Mouse (Mus musculus) liver, embryonic 12.5 days (tissue): ENCODE results near the gene Etnk2. TPM values are rescaled to one million over a fixed set of nuclear protein-coding genes. Genes with fewer than 3 reads are reported as not detected.

Experiments
- ATAC-seq: fragments of 200-750 bp; cut with Nextera tagmentation; 2 replicates; pipeline ENCODE4 v1.8.0; 2017; ENCODE audit warnings: moderate number of reproducible peaks, mild to moderate bottlenecking, moderate library complexity
- H3K27ac ChIP-seq: fragments of 300-500 bp; sonication (generic); 2 replicates; pipeline ENCODE4 v1.5.1; 2016; ENCODE audit warnings: mild to moderate bottlenecking
- H3K27me3 ChIP-seq: fragments of 300-500 bp; sonication (generic); replicated peaks from 2 replicates; pipeline ENCODE4 v1.6.1; 2016; ENCODE audit warnings: mild to moderate bottlenecking, moderate library complexity
- H3K36me3 ChIP-seq: fragments of 300-500 bp; sonication (generic); 2 replicates; pipeline ENCODE4 v1.6.1; 2016; ENCODE audit warnings: mild to moderate bottlenecking, moderate library complexity
- H3K4me1 ChIP-seq: fragments of 300-500 bp; sonication (generic); 2 replicates; pipeline ENCODE4 v1.6.1; 2016
- H3K4me2 ChIP-seq: fragments of 300-500 bp; sonication (generic); 2 replicates; pipeline ENCODE4 v1.6.1; 2016; ENCODE audit warnings: mild to moderate bottlenecking, moderate library complexity
- H3K4me3 ChIP-seq: fragments of 300-500 bp; sonication (generic); 2 replicates; pipeline ENCODE4 v1.5.1; 2016; ENCODE audit warnings: mild to moderate bottlenecking, moderate library complexity
- H3K9ac ChIP-seq: fragments of 300-500 bp; sonication (generic); 2 replicates; pipeline ENCODE4 v1.6.1; 2016; ENCODE audit warnings: mild to moderate bottlenecking, moderate library complexity
- H3K9me3 ChIP-seq: fragments of 300-500 bp; sonication (generic); replicated peaks from 2 replicates; pipeline ENCODE4 v1.6.1; 2016; ENCODE audit warnings: mild to moderate bottlenecking, moderate library complexity
- WGBS: fragments of 180-500 bp; shearing (Covaris S2); methylation state at CpG from one replicate; pipeline ENCODE4 v1.1.7; 2016; ENCODE audit not compliant: insufficient replicate concordance; 5-methylcytosine and 5-hydroxymethylcytosine counted together
- polyA plus RNA-seq: library from polyadenylated mRNA; unstranded; fragments of >200 nt; fragmentation: Nextera tagmentation; extraction: Ambion mirVana; gene quantifications from 2 replicates; pipeline ENCODE4 v1.2.1, GENCODE M21; 2016

The Etnk2 gene
- polyA plus RNA-seq, result 4.0 and 4.1 TPM in 2 replicates

GRCm38 (mm10) chr1:133363276-133364021 is at the start of gene Etnk2:
Gene Etnk2 (plus strand): TSS chr1:133363572.
- H3K9me3 ChIP-seq, result no peaks in the 10 kb centered on the region
- H3K4me3 ChIP-seq, result peak within 1 kb of the TSS; percentile 58
- peak; percentile 61 for ATAC-seq
- no peaks in the 10 kb centered on the region for H3K36me3 ChIP-seq
- no peak within 1 kb of the TSS for H3K27ac ChIP-seq
- peaks cover 67% of the 10 kb centered on the region for H3K27me3 ChIP-seq
- WGBS, result under 1% methylated on average over 49 of the region's 52 CpGs
- H3K4me1 ChIP-seq, result peaks cover 25% of the 10 kb centered on the region
- peak within 1 kb of the TSS; percentile 32; the same call in 1 of the 2 replicates for H3K9ac ChIP-seq
- peak within 1 kb of the TSS; percentile 81 for H3K4me2 ChIP-seq

DNA sequence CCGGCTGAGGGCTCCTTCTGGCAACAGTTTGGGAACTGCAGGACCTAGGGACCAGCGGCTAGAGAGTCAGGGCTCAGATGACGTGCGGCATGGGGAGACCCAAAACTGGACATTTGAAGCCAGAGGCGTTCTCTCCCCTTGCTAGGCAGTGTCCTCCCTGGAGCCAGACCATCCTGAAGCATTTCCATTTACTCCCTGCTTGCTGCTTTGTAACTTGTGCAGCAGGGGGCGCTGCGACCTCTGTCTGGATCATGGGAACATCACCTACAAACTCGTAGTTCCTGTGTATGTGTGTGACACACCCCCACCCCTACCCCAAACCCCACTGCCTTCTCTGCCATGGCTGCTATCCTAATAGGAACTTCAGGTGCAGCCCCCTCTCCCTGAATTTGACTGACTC is 49.0 kb upstream of the Etnk2 start:
- no peak overlapping the region for H3K27ac ChIP-seq
- H3K27me3 ChIP-seq, result no peaks in the 10 kb centered on the region; the same call in 1 of the 2 replicates
- ATAC-seq, result no peak
- H3K4me1 ChIP-seq, result peaks cover 14% of the 10 kb centered on the region
- no peak overlapping the region for H3K4me2 ChIP-seq
- H3K4me3 ChIP-seq, result no peak overlapping the region
- H3K36me3 ChIP-seq, result no peaks in the 10 kb centered on the region
- H3K9me3 ChIP-seq, result peaks cover 6% of the 10 kb centered on the region
- H3K9ac ChIP-seq, result no peak overlapping the region
- 25% methylated on average over 8 of the region's 8 CpGs for WGBS

- no peak overlapping the region for H3K27ac ChIP-seq
- no peaks in the 10 kb centered on the region; the same call in 1 of the 2 replicates for H3K27me3 ChIP-seq
- H3K4me3 ChIP-seq, result no peak overlapping the region
- no peaks in the 10 kb centered on the region for H3K36me3 ChIP-seq
- no peak for ATAC-seq
- H3K9ac ChIP-seq, result no peak overlapping the region
- H3K4me1 ChIP-seq, result peaks cover 14% of the 10 kb centered on the region
- WGBS, result 56% methylated on average over 6 of the region's 6 CpGs
- H3K4me2 ChIP-seq, result no peak overlapping the region
- H3K9me3 ChIP-seq, result peaks cover 6% of the 10 kb centered on the region
These were observed 47.6 kb upstream of the Etnk2 start for GRCm38 (mm10) chr1:133315775-133316174.

- Histone ChIP-seq H3K27ac (no peak overlapping the region), H3K4me2 (no peak overlapping the region), H3K9me3 (peaks cover 6% of the 10 kb centered on the region), H3K9ac (no peak overlapping the region), H3K4me3 (no peak overlapping the region), H3K4me1 (peaks cover 11% of the 10 kb centered on the region), H3K27me3 (no peaks in the 10 kb centered on the region; the same call in 1 of the 2 replicates), H3K36me3 (no peaks in the 10 kb centered on the region)
- 60% methylated on average over 4 of the region's 4 CpGs for WGBS
- no peak for ATAC-seq
These were observed 46.8 kb upstream of the Etnk2 start for GRCm38 (mm10) chr1:133316577-133316976.

DNA sequence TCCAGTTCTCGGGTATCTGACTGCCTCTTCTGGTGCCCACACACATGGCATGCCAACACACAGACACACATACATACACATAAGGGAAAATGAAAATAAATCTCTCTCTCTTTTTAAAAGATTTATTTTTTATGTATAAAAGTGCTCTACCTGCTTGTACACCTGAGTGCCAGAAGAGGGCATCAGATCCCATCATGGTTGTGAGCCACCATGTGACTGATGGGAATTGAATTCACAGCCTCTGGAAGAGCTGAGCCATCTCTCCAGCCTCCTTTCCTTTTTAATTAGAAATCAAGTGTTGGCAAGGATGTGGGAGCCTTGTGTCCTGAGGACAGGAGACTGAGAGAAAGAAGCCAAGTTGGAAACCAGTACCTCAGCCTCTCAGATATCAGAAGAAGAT is 46.2 kb upstream of the Etnk2 start:
- no peak overlapping the region for H3K27ac ChIP-seq
- H3K9ac ChIP-seq, result no peak overlapping the region
- H3K27me3 ChIP-seq, result no peaks in the 10 kb centered on the region
- 50% methylated on average over 1 of the region's 1 CpGs for WGBS
- no peak overlapping the region for H3K4me2 ChIP-seq
- H3K9me3 ChIP-seq, result peaks cover 6% of the 10 kb centered on the region
- no peak overlapping the region for H3K4me3 ChIP-seq
- ATAC-seq, result no peak
- H3K4me1 ChIP-seq, result peaks cover 5% of the 10 kb centered on the region
- no peaks in the 10 kb centered on the region for H3K36me3 ChIP-seq

DNA sequence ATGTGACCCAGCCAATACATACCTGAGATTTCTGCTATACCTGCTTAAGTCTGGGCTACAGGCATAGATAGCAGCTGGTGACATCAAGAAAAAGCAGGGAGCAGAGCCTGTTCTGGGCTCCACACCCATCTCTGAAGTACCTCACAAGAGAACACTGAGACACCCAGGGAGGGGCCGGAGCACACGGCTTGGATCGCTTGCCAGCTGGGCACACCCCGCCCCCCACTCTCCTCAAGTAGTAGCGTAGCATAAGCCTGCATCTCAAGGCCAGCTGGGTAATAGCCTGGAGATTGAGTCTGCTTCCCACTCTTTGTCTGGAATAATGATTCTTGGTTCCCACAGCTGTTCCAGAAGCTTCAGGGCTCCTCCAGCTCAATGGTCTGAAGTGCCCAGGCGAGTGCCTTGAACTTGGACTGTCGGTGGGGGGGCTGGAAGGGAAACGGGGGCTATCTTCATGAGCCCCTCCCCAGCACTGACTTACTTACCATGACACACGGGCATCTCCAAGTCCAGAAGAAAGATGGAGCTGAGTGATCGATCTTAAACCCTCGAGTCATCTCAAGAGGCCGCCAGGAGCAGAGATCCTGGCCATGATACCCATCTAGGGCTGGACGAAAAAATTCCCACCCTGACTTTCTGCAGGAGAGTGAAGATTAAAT is 42.0 kb upstream of the Etnk2 start, which contains the start of gene Kiss1:
Gene Kiss1, plus strand, starts transcription at position 609 of the 659 bp plus-strand sequence.
- H3K27me3 ChIP-seq, result 0 out of 2 replicates have a peak, but pooled peaks cover under 1% of the 10 kb centered on the region
- no peak for ATAC-seq
- H3K4me1 ChIP-seq, result no peaks in the 10 kb centered on the region
- H3K27ac ChIP-seq, result no peak within 1 kb of the TSS
- peaks cover 6% of the 10 kb centered on the region for H3K9me3 ChIP-seq
- H3K9ac ChIP-seq, result no peak within 1 kb of the TSS
- WGBS, result 76% methylated on average over 13 of the region's 13 CpGs
- no peak within 1 kb of the TSS for H3K4me3 ChIP-seq
- H3K4me2 ChIP-seq, result no peak within 1 kb of the TSS
- no peaks in the 10 kb centered on the region for H3K36me3 ChIP-seq

GRCm38 (mm10) chr1:133323333-133323732 is 40.0 kb upstream of the Etnk2 start:
- peaks cover 18% of the 10 kb centered on the region for H3K27me3 ChIP-seq
- no peak overlapping the region for H3K4me3 ChIP-seq
- WGBS, result 35% methylated on average over 5 of the region's 5 CpGs
- H3K4me2 ChIP-seq, result no peak overlapping the region
- no peak overlapping the region for H3K9ac ChIP-seq
- peaks cover 2% of the 10 kb centered on the region for H3K9me3 ChIP-seq
- ATAC-seq, result no peak
- no peaks in the 10 kb centered on the region for H3K36me3 ChIP-seq
- no peaks in the 10 kb centered on the region for H3K4me1 ChIP-seq
- no peak overlapping the region for H3K27ac ChIP-seq

DNA sequence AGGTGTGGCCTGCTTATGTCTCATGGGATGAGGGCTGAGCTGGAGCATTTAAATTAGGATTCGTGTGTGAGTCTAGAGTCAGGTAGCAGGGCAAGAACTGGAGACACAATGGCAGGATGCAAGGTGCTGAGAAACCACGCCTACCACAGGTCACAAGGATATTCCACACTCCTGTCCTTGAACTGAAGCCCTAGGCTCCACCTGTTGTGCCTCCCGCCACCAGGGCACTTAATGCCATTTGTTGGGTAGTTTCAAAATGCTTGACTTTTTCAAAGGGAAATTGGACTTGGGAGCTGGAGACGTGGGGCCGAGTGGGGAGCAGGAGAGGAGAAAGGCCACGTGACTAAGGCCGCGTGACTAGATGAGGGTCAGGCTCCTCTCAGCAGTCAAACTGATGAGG is 37.4 kb upstream of the Etnk2 start:
- Histone ChIP-seq H3K4me3 (no peak overlapping the region), H3K27ac (no peak overlapping the region), H3K9ac (no peak overlapping the region), H3K9me3 (no peaks in the 10 kb centered on the region), H3K4me1 (no peaks in the 10 kb centered on the region), H3K4me2 (no peak overlapping the region), H3K36me3 (no peaks in the 10 kb centered on the region), H3K27me3 (peaks cover 43% of the 10 kb centered on the region)
- no peak for ATAC-seq
- WGBS, result 69% methylated on average over 8 of the region's 8 CpGs

GRCm38 (mm10) chr1:133327094-133327493 is 36.3 kb upstream of the Etnk2 start:
- WGBS, result 38% methylated on average over 5 of the region's 5 CpGs
- Histone ChIP-seq H3K36me3 (no peaks in the 10 kb centered on the region), H3K4me3 (no peak overlapping the region), H3K4me1 (no peaks in the 10 kb centered on the region), H3K4me2 (no peak overlapping the region), H3K9ac (no peak overlapping the region), H3K9me3 (no peaks in the 10 kb centered on the region), H3K27me3 (peaks cover 54% of the 10 kb centered on the region), H3K27ac (no peak overlapping the region)
- no peak for ATAC-seq

DNA sequence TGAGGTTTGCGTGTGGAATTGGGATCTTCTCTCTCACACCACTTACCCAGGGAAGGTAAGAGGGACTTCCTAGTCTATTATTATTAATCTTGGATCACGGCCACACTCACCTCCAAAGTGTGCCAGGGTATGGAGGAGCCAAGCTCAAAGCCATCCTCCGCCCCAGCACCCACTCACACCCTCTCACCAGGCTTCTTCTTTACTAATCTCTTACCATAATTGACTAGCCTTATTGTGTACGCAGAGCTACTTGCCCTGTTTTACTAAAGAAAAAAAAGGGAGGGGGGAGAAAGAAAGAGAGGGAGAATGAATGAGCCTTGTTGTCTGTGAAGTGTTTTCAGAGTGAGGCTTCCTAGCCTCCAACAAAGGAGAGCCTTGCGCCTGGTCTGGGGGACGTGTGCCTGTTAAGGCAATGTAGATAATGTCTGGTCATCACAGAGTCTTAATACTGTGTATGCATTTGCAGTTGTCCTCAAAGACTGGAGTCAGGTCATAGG is 35.0 kb upstream of the Etnk2 start:
- H3K4me3 ChIP-seq, result no peak overlapping the region
- H3K9ac ChIP-seq, result no peak overlapping the region
- no peak overlapping the region for H3K27ac ChIP-seq
- no peaks in the 10 kb centered on the region for H3K36me3 ChIP-seq
- no peaks in the 10 kb centered on the region for H3K9me3 ChIP-seq
- no peak overlapping the region for H3K4me2 ChIP-seq
- no peak for ATAC-seq
- H3K4me1 ChIP-seq, result no peaks in the 10 kb centered on the region
- peaks cover 57% of the 10 kb centered on the region for H3K27me3 ChIP-seq
- 71% methylated on average over 6 of the region's 6 CpGs for WGBS

DNA sequence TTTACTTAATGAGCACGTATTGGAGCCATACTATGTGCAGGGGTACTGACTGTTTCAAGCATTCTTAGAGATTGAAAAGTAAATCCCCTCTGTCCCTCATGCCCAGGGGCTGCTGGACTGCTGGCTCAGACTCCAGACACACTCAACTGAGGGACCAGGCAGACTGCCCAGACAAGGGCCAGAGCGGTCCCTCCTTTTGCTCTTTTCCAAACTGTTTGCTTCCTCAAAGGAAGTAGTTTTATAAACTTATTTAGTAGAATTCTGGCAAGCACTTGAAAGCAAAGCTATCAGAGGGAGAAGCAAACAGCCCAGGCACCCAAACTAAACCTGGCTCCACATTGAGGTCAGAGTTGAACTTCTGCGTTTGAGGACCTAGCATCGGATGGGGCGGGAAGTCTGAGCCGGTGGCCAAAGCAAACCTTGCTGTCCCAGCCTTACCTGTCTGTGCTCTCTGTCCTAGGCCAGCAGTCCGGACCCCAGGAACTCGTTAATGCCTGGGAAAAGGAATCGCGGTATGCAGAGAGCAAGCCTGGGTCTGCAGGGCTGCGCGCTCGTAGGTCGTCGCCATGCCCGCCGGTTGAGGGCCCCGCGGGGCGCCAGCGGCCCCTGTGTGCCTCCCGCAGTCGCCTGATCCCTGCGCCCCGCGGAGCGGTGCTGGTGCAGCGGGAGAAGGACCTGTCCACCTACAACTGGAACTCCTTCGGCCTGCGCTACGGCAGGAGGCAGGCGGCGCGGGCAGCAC is 34.3 kb upstream of the Etnk2 start:
- no peaks in the 10 kb centered on the region for H3K36me3 ChIP-seq
- H3K4me3 ChIP-seq, result peak overlapping the region; percentile 5; the same call in 1 of the 2 replicates
- peaks cover 57% of the 10 kb centered on the region for H3K27me3 ChIP-seq
- H3K4me1 ChIP-seq, result no peaks in the 10 kb centered on the region
- H3K27ac ChIP-seq, result no peak overlapping the region
- ATAC-seq, result no peak
- H3K9me3 ChIP-seq, result no peaks in the 10 kb centered on the region
- H3K4me2 ChIP-seq, result peak overlapping the region; percentile 54
- WGBS, result 11% methylated on average over 34 of the region's 34 CpGs
- H3K9ac ChIP-seq, result no peak overlapping the region

DNA sequence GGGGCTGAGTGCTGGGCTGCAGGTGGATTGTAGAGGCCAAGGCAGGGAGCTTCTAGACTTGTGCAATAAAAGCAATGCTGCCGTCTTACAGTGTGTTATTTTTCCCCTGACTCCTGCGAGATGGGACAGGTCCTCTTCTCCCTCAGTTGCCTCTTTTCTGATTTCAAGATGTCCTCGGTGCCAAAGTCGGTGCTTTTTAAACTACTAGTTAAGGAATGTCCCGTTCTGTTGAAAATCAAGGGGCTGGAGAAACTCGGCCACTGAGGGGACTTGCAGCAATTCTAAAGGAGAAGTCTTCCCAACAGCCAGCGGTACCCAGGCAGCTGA is 33.8 kb upstream of the Etnk2 start:
- H3K9ac ChIP-seq, result no peak overlapping the region
- H3K4me1 ChIP-seq, result no peaks in the 10 kb centered on the region
- H3K36me3 ChIP-seq, result no peaks in the 10 kb centered on the region
- peak overlapping the region; percentile 54 for H3K4me2 ChIP-seq
- no peak for ATAC-seq
- WGBS, result 24% methylated on average over 7 of the region's 7 CpGs
- H3K27me3 ChIP-seq, result peaks cover 57% of the 10 kb centered on the region
- H3K9me3 ChIP-seq, result no peaks in the 10 kb centered on the region
- no peak overlapping the region for H3K27ac ChIP-seq
- H3K4me3 ChIP-seq, result peak overlapping the region; percentile 5; the same call in 1 of the 2 replicates
